Mouse (Mus musculus) thymus, postnatal 4 days (tissue): ENCODE results near the gene Eif2d.
A peak's percentile ranks its signal among the peaks of the same experiment; 100 is the strongest.

Experiments used
- DNase-seq: peaks from one replicate; pipeline ENCODE4 v3.0.0; 2021

Gene Eif2d

GRCm38 (mm10) chr1:131153018-131153629 lies at the start of gene Eif2d:
Gene Eif2d, plus strand, starts transcription at chr1:131153181.
- peak; percentile 92 for DNase-seq

GRCm38 (mm10) chr1:131103776-131104424 lies 49.1 kb upstream of the Eif2d start:
- DNase-seq = no peak

DNA sequence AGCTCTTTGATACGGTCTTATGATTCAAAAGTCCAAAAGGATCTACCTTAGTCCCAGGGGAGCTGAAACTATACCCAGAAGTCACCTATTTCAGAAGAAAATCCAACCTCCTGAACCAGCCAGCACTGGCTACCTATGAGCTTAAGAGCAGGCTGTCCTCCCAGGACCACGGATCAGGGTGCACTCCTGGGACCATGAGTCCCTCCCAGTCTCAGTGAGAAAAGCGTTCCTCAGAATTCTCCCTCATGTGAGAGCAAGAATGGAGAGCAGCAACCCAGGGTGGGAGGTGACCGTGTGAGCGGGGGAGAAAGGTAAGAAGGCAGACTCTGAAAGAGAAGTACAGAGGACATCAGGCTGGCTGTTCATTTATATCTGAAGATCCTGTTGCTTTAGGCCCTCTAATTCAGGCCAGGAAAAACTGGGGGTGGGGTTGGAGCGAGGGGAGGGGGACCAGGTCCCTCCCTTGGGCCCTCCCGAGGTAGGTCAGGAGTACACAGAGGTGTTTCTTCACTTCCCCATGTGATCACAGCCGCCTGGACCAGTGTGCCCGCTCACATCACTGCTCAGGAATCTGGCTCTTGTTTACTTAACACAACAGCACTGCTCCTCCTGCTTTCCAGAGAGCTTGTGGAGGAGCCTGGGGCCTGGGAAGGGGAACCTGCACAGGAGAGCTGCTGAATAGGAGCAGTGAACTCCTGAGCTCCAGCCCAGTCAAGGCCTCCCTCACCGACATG lies 45.2 kb upstream of the Eif2d start:
- no peak for DNase-seq

- no peak for DNase-seq
Observed at GRCm38 (mm10) chr1:131110525-131111106, 42.4 kb upstream of the Eif2d start.

GRCm38 (mm10) chr1:131112576-131112975 lies 40.4 kb upstream of the Eif2d start:
- DNase-seq = peak; percentile 40

DNA sequence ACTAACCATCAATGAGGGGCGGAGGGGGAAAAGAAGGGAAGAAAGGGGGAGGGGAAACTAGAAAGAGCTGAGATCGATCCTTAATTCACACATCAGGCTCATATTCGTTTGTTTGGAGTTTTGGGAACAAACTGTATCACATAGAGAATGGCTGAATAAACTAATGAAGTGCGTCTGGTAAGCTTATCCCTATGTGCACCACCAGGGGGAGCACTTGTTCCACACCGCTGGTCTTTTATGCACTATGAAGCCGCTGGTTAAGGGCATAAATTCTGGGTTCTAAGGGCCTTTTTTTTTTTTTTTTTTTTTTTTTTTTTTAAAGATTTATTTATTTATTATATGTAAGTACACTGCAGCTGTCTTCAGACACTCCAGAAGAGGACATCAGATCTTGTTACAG lies 37.0 kb upstream of the Eif2d start:
- peak; percentile 78 for DNase-seq

DNA sequence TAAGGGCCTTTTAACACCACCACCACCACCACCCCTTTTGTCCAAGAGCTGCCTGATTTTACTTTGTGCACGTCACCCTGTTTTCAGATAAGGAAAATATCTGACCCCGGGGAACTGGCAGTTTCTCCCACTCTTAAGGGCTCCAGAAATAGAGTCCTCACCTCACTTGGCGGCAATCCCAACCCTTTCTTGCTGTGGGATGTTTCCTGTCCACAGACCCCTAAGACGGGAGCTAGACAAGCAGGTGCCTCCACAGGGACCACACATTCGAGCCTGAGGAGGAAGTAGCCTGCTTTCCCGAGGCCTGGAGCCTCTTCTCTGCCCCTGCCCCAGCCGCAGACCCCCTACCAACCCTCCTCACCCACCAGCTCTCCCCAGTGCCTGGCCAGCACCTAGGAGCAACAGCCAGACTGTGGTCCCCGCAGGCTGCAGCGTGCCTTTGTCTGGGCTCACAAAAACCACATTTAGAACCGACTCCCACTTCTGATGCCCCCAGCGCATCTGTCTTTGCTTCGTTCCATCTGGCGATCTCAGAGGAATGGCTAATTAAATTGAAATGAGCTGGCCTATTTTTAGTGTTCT lies 36.5 kb upstream of the Eif2d start:
- no peak for DNase-seq

DNA sequence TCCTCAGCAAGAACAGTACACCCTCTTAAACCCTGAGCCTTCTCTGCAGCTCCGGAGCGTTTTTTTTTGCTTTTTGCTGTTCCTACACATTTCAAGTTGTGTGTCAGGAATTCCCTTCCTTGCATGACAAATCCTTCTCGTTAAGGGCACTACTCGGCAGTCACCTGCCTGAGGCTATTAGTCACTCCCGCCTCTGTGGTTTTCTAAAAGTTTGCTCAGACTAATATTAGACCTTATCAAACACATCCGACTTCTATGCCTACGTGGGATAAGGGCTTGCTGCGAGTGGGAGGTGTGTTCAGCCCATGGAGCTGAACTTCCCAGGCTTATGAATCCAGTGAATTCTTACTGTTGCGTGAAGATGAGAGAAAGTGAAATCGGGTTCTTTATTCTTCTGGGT lies 34.5 kb upstream of the Eif2d start:
- no peak for DNase-seq

DNA sequence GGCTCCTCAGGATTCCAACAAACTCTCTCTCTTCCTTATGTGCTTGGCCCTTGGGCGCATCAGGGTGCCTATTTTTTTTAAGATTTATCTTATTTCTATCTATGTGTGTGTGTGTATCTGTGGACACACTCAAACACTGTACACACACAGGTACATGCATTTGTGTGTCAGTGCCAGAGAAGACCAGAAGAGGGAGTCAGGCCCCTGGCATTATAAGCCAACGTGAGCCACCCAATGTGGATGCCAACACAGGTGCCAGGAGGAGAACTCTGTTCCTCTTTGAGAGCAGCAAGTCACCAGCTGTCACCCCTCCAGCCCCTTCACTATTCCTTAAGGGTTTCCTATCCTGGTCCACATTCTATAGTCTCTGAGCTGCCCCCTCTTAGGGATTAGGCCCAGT lies 34.0 kb upstream of the Eif2d start:
- peak; percentile 74 for DNase-seq

DNA sequence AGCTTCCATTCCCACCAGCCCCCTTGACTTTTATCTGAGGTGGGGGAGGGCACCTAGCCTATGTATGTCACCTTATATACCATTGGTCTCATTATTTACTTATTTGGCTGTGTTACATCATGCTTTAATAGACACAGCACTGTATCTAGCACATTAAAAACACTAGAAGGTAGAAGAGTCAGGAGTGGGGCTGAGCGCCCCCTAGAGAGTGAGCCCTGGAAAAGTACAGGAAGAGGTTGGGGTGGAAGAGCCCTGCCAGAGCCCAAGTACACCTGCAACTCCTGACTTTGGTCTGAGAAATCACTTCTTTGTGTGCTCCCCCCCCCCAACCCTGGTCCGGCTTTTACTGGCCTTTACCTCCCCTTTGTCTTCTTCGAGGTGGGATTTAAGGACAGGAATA lies 31.0 kb upstream of the Eif2d start:
- peak; percentile 78 for DNase-seq

DNA sequence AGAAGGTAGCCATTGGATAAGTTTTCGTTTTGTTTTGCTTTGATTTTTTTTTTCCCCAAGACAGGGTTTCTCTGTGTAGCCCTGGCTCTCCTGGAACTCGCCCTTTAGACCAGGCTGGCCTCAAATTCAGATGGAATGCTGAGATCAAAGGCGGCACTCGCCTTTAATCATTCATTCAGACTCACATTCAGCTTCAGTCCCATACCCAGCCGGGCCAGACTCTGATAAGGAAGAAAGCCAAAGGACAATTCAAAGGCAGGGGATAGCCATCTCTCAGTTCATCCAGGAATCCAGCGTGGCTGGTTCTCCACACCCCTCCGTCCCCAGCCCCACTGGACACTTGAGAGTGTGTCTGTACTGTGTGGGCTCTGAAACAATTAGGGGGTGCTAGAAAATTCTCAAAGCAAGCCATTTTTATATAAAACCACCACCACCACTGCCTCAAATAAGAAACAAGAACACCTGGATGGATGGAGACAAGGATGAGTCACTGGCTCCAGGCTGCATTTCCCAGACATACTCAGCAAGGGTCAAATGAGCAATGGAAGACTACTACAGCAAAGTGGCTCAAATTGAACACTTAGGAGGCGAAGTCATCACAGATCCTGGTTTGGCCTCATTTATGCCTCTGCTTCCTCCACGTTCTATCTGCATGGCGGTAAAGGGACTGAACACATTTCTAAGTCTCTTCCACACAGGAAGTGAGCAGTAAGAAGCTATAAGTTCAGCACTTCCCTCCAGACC lies 29.3 kb upstream of the Eif2d start:
- DNase-seq = no peak

GRCm38 (mm10) chr1:131125987-131126744 lies 26.8 kb upstream of the Eif2d start:
- no peak for DNase-seq

DNA sequence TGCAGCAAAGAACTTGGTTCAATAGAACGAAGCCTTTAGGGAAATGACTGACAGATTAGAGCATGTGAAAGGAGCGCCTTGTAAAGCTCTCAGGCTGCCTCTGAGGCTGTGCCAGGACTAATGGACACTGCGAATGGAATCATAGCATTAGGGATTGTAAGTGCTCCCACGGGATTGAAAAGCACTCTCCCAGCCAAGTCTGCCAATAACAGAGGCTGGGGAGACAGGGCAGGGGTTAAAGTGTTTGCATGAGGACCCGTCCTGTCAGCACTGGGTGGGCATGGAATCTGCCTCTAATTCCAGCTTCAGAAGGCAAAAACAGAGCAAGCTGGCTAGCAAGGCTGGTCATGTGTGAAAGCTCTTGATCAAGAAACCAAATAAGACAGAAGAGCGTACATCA lies 18.8 kb upstream of the Eif2d start:
- no peak for DNase-seq

DNA sequence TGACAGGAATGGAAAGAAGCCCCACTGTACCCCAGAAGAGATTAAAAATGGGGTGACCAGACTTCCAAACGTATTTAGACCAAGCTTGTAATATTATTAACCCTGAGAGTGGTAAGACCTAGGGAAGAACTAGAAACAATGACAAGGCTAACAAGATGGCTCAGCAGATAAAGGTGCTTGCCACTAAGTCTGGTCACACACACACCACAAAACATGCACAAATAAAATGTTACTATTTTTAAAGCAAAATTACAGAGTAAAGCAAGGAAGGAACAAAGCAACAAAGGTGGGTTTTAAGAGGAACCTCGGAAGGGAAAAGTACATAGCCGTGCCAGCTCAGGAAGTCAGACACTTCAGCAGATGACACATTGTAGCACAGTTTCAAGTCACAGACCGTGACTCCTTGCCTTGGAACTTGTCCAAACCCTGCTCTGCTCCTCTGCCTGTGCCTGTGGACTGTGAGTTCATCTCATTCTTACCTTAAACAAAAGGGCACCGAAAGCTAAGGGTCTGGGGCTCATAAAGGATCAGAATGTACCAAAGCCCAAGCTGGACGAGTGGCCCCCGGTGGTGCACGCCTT lies 17.9 kb upstream of the Eif2d start:
- DNase-seq = peak; percentile 25

DNA sequence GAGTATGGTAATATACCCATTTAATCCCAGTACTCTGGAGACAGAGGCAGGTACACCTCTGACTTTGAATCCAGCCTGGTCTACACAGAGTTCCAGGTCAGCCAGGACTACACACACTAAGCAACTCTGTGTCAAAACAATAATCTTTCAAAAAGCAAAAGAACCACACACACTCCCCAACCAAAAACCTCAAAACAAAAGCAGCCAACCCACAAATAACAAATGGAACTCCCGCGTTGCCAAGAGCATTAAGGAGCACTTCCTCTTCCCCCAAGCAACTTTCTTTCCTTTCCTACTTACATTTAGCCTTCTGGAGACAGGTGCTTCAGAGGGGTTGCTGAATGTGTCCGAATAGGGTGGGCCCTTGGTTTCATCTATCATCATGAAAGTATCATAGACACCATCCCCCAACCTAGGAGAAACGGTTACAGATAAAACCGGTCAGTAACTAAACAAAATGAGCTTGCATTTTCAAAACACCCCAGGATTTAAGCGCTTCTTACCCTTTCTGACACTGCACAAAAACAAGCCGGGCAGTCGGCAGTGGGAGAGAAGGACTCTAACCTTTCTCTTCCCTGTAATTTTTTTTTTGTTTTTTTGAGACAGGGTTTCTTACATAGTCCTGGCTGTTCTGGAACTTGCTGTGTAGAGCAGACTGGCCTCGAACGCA lies 16.9 kb upstream of the Eif2d start:
- no peak for DNase-seq

DNA sequence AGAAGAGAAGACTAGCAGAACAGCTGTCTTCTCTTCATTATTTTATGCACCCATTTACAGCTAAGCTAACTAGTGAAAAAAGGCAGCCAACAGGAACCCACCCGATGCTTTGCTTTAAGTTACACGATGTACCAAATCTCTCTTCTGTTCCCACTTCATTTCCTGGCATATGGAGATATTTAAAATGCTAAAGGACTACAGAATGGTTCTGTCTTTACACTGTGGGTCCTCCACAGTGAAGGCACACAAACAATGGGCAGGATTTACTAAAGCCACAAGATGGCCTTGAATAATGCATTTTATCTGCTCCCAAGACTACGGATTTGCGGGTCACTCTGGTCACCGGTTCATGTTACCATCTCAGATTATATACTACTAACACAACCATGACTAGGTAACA lies 15.9 kb upstream of the Eif2d start:
- DNase-seq = no peak

DNA sequence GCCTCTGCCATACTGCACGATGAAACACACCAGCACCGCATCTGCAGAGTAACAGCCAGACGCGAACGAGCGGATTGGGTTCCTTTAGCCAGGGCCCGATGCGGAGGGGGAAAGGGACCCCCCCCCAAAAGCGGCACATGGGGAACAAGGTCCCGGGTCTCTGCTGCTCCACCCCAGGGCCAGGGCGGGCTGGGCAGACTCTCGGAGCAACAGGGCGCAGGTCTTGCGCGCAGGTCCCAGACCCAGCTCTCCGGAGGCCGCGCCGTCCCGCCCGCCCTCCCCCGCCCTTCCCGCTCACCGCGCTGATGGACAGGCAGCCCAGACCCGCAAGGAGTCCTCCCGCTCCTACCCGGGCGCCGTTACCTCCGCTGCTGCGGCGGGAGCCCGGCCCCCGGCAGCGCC lies 15.3 kb upstream of the Eif2d start:
- no peak for DNase-seq

DNA sequence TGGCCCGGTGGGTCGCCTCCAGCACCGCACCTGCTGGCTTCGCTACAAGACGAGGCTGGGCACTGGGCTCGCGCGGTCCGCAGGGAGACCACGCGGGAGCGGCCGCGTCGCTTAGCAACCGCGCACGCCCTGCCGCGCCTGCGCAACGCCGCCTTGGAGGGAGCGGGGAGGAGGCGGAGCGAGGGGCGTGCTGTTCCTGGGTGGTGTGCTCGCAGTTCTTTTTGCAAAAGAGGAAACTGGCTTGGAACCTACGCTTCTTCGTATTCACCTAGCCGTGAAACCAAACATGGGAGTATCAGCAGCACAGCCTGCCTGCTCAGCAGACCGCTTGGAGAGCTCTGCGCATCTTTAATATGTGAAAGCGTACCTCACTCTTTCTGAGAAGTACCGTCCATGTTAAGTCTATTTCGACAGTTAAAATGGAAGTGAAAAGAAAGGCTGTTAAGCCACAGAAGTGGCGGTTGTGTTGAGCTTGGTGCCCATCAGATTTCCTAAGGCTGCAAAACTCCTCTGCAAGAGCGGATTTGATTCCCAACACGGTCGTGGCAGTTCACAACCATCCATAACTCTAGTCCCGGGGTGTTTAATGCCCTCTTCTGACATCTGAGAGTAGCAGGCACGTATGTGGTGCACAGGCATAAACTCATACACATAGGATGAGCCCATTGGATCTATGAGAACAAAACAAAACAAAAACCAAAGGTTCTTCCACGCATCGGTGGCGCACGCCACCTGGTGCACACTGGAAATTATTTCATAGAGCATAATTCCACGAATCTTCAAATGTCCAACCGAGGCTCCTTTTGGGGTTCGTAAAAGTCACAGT lies 14.6 kb upstream of the Eif2d start, which contains the start of gene Dyrk3:
Gene Dyrk3, minus strand, starts transcription at position 150 of the 826 bp plus-strand sequence.
- peak; percentile 94 for DNase-seq

DNA sequence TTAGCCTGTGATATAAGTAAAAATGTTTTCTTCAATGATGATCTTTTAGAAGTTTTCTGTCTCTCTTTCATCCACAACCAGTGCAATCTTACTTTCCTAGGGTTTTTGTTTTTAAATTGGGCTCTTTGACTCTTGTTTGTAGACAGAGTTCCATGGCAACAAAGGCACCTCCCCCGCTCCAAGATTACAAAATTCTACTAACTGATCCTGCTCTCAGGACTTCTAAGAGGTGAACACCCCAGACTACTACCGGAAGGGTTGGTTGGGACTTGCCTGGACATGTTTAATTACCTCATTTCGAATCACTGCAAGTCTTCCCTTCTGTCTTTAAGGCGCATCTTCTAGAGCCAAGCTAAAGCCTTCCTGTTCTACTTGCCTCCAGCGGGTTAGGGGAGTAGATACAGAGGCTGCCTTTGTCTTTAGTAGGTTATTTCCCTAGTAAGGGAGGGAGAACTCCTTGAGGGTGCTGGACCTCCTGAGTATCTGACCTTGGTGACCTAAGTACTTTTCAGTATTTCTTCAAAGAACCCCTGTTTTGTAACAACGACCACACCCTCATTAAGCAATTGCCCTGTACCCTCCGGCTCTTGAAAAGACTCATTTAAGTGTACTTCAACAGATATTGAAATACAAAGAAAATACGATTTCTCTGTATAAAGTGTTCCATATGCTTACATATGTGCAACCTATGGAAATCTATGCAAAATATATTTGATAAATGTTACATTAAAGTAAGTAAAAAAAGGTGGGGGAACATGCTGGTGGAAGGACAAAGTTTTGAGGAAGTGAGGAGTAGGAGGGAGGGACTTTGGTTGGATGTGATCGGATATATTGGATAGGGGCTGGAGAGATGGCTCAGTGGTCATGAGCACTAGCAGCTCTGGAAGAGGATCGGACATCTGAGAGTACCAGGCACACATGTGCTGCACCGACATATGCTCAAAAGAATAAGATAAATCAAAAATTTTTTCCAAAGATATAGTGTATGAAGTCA lies 13.6 kb upstream of the Eif2d start:
- no peak for DNase-seq
